Mouse (Mus musculus): ENCODE results near the gene Tm4sf20.
A peak's percentile ranks its signal among the peaks of the same experiment; 100 is the strongest.

Tm4sf20 gene

DNA sequence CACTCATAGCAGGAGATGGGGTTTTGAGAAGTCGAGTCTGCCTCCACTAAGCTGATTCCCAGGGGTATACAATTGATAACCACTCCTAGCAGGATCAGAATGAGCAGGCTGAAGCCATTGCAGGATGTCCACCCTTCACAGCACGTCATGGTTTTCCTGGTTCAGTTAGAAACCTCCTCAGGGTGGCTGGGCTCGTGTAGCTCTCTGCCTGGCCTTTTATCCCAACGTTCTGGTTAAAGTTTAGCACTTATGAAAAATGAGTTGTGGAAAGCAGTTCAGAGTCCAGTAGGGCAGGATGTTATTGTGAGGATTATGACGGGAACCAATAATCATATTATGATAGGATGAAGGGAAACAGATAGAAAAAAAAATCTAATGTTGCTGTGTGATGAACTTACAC lies at the start of gene Tm4sf20:
TSS of gene Tm4sf20 (minus strand) at position 193 of the 400 bp plus-strand sequence.
- DNase-seq (ENCODE audit: low spot score), result no peak

DNA sequence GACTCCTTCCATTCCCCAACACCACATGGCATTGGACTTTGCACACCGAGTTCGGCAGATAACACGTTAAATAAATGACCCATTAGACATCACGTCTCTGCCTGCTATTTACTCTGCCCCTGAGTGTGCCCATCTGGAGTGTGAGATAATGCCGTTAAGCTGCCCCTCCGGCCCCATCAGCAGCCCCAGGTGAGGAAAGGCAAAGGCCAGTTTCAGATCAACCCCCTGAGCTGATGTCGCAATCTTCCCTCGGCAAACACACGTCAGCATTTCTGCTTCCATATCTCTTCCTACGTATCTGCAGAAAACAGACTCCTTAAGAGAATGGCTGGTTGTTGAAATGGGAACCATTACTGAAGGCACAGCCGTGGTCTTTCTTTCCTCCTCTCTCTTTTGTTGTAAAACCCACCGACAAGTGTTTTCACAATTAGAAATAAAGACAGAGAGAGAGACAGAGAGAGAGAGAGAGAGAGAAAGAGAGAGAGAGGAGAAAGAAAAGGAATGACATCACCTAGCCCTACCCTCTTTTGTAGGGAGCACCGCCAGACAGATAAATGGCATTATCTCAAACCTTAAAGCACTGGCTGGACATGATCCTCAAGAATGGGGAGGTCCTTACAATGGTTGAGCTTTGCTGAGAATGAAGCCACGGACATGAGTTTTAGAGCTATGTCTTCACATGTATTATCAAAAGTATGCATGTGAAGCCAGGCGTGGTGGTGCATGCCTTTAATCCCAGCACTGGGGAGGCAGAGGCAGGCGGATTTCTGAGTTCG lies 47.9 kb upstream of the Tm4sf20 start:
- DNase-seq (ENCODE audit: low spot score), result no peak

DNA sequence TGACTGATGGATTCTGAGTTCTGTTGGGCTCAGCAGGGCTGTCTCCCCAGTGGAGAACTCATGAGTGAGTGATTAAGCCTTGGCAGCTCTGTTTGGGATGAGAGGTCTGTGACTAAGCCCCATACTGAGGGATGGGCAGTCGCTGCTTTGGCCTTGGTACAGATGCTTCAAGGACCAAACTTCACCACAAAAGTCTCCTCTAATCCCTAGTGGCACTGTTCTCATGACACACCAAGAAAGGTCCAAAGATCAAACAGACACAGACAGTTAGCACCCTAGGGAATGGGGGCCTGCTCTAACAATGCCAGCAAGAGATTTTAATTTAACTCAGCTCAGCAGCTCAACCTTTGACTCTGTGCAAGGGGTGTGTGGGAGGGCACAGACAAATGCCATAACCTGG lies 43.5 kb upstream of the Tm4sf20 start:
- DNase-seq (ENCODE audit: low spot score), result no peak

DNA sequence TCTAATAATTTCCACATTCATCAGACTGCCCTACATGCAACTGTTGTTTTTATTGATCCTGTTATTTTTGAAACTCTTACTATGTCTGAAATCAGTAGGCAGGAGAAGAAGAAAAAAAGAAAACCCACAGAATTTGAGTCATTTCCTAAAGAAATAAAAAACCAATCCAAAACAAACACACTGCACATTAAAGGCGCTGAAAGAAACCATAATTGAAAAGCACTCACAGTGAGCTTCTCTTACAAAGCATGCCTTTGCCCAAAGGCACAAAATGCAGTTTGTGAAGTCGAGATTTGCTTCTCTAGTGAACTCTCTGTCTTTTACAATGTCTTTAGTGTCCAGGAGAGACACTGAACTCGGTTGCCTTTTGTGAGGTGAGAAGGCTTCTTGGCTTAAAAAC lies 40.3 kb upstream of the Tm4sf20 start:
- DNase-seq (ENCODE audit: low spot score), result no peak

DNA sequence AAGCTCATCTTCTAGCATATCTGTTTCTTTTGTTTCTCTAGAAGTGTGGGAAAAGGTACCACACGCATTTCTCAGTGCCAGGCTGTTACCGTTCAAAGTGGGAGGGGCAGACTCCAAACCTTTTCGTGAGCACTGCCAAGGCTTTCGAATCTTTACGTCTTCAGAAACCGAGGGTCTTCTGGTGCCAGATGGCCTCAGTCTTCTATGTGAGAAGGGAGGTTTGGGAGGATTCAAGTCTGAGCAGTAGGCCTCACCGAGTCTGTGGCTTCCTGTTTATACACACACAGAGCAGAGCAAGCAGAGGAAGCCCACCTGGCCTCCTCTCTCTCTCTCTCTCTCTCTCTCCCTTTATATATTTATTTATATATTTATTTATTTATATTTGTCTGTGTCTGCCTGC lies 38.9 kb upstream of the Tm4sf20 start:
- DNase-seq (ENCODE audit: low spot score), result no peak

DNA sequence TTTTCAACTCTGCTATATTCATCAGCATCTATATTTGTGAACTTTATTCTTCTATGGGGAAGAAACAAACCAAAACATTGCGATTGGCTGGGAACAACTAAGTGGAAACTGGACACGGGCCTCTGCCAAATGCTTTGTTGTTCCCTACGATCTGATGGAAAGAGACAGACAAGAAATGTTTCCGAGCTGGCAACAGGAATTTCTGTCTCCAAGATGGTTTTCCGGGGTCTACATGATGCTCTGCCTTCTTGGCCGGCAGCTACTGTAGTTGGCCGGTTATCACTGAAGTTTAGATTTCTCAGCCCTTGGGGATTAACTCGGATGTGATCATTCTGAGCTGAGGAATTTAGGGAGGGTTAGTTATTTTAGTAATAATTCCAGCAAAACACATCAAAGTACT lies 38.1 kb upstream of the Tm4sf20 start:
- DNase-seq (ENCODE audit: low spot score), result no peak

GRCm38 (mm10) chr1:82804059-82804458 lies 35.8 kb upstream of the Tm4sf20 start:
- no peak for DNase-seq (ENCODE audit: low spot score)

DNA sequence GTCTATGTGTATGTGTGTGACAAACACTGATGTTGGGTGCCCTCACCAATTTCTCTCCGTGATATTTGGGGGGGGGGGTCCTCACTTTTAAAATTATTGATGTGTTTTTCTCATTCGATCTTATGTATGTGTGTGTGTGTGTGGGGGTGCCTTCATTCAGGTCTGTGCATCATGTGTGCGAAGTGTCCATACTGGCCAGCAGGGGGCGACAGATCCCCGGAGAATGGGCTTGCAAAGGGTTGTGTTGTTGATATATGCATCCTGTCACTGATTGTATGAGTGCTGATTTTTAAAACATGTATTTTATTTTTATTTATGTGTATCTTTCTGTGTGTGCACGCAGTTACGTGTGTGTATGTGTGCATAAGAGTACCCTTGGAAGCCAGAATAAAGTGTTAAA lies 35.3 kb upstream of the Tm4sf20 start:
- no peak for DNase-seq (ENCODE audit: low spot score)

- DNase-seq (ENCODE audit: low spot score), result no peak
Measured at GRCm38 (mm10) chr1:82801105-82801783, 33.0 kb upstream of the Tm4sf20 start.

DNA sequence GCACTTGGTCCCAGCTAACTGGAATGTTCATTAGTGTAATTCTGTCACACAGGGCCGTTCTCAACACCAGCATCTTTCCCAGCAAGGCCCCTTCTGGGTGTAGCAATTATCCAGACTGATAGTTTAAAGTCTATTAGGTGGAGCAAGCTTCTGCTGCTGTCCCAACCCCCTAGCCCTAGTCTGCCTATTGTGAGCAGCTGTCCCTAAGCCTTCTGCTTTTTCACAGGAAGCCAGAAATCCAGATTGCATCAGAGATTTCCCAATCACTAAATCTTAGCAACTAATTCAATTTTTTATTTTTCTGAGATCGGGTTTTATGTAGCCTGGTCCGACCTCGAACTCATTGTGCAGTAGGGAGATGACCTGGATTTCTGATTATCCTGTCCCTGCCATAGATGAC lies 30.7 kb upstream of the Tm4sf20 start:
- no peak for DNase-seq (ENCODE audit: low spot score)

DNA sequence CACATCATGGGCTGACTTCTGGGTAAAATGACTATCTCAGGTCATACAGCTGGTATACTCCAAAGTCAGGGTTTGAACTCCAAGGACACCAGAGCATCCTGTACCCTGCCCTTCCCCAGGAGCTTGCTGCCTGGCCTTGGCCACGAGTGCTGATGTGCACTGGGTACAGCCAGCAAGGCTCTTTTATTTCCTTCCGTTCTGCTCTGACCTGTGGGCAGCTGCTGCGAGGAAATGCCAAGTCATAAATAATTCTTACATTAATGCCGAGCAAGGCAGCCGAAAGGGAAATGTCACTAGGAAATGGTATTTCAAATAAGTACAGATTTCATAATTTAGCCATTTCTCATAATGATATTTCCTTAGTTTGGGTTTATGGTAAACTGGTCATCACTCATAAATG lies 30.0 kb upstream of the Tm4sf20 start:
- no peak for DNase-seq (ENCODE audit: low spot score)

DNA sequence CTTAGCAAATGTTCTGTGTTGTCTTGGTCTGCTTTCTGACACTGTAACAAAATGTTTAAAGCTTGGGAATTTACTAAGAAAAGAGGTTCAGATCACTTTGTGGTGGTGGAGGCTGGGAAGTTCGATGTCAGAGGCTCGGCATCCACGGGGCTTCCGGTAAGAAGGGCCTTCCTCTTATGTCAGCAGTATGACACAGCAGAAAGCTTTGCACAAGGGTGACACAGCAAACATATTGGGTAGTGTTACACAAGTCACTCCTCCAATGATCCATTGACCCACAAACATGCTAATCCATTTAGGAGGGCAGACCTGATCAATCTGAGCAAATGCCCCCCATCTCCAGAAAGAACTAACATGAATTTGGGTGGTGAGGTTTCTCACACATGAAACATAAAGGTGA lies 28.8 kb upstream of the Tm4sf20 start:
- DNase-seq (ENCODE audit: low spot score), result no peak

DNA sequence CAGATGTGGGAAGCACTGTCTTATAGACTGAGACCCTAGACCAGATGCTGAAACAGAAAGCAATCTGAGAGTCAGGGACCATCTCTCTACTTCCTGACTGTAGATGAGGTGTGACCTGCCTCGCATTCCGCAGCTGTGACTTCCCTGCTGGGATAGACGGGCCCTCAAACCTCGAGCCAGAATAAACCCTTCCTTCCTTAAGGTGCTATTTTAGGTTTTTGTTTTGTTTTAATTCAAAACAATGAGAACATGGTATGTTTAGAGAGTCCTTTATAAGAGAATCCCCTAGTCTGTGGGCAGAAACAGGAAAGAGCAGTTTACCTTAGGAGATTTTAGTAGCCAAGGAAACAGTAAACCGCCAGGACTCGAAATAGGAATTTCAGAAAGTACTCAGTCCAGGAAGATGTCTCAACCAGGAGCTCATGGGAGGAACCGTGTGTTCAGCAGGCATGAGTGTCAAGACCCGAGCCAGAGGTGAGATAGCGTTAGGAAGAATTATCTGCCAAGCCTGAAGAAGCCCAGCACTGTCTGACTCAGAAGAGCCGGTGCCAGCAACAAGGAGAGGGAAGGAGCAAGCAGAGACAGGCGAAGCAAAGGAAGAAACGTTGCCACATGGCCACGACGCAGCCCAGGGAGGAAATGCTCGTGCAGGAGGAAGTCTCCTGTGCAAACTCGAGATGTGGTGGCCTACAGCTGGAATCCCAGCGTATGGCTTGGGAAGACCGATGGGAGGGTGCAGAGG lies 27.6 kb upstream of the Tm4sf20 start:
- no peak for DNase-seq (ENCODE audit: low spot score)

DNA sequence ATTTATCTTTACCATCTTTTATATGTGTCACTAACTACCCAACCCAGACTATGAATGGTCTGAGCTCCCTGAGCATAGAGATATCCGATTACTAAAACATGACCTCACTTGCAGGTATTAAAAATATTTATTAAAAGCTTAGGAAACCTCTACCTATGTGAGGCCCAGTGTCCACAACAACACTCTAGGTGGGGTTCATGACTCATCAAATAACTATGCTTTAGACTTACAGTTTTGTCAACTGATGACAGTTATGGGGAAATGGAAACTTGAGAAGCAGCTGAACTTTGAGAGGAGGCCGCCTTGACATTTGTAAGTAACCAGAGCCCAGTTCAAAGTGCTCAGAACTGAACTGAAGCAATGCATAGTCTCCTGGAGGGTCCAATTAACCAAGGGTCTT lies 26.9 kb upstream of the Tm4sf20 start:
- DNase-seq (ENCODE audit: low spot score), result no peak

DNA sequence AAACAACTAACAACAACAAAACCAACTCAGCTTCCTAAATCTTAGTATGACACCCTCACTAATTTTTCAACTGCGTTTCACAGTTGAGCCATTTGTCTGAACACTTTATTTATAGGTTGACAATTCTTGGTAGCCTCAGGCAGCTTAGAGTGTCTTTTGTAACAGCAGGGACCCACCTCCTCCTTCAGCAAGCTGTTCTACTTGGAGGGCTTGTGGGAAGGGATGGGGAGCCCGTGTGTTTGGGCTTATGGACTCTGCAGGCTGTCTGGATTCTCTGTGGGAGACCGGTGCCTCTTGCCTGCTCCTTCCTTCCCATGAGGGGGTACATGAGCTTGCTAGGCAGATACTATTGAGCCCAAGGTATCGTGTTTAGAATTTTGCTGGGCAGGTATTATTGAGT lies 25.7 kb upstream of the Tm4sf20 start:
- no peak for DNase-seq (ENCODE audit: low spot score)

DNA sequence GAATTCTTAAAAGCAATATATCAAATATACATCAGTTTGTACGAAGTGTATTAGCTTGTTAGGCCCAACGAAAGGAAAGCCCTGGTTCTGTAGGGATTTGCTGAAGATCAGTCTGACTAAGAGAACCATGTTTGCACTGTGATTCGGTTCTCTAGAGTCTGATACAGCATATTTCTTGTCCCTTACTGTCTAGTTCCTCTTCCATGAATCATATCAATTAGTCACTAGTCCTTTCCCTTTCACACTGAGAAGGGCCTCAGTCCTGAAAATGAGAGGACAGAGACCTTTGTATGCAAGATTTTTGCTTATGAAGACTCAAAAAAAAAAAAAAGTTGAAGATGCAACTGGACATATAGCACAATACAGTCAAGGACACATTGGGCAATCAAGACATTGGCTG lies 24.8 kb upstream of the Tm4sf20 start:
- DNase-seq (ENCODE audit: low spot score), result no peak

GRCm38 (mm10) chr1:82792238-82792637 lies 24.0 kb upstream of the Tm4sf20 start:
- no peak for DNase-seq (ENCODE audit: low spot score)

GRCm38 (mm10) chr1:82791105-82791504 lies 22.8 kb upstream of the Tm4sf20 start:
- DNase-seq (ENCODE audit: low spot score), result no peak

DNA sequence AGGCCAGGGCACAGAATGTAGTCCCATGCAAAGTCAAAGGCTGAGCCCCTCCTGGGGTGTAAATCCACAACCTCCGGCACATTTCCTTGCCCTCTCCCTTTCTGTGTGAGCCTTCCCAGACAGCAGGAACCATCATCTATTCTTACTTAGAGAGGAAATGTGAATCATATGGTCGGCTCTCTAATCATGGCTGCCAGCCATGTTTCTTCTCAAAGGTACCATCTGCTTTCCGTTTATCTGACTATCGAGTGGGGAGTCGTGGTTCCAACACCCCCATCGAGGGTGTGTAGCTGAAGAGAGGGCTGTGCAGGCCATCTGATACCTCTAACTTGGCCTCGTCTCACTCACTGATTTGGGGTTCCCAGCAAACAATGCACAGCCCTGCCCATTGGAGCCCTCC lies 19.8 kb upstream of the Tm4sf20 start:
- no peak for DNase-seq (ENCODE audit: low spot score)

GRCm38 (mm10) chr1:82787414-82787813 lies 19.2 kb upstream of the Tm4sf20 start:
- DNase-seq (ENCODE audit: low spot score), result peak; percentile 57

GRCm38 (mm10) chr1:82785546-82785945 lies 17.3 kb upstream of the Tm4sf20 start:
- no peak for DNase-seq (ENCODE audit: low spot score)

- DNase-seq (ENCODE audit: low spot score), result no peak
Measured at GRCm38 (mm10) chr1:82783559-82783958, 15.3 kb upstream of the Tm4sf20 start.

DNA sequence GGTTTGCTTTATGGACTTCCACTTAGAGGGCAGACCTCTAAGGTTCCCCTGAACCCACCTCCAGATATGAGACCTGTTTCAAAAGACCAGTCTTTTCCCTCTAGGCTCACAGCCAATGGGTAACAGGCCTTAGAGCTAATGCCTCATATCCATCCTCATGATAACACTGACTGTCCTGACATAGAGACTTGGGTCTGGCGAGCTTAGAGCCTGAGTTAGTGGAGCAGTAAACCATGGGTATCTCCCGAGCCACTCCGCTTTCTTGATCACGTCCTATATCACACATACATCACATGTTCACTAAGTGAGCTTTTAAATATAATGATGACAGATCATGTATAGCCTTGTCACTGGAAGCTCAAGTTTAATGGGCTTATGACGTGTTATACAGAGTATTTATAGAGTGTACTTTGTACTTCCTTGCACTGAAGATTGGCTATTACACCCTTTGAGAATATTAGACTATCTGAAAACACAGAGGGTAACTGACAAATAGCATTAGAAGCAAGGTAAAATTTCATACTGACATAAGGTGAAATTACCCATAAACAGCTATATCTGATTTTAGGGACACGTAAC lies 11.2 kb upstream of the Tm4sf20 start:
- no peak for DNase-seq (ENCODE audit: low spot score)

All from ovary, postnatal 14 days (tissue).